Mouse (Mus musculus) E14TG2a.4 (cell line): ENCODE results near the gene Rdh8.

Experiments used
- H3K27me3 ChIP-seq: 2 replicates; pipeline ENCODE4 v1.6.1; 2014; ENCODE audit warnings: low read length, control low read depth; ENCODE audit not compliant: insufficient read depth
- H3K36me3 ChIP-seq: 2 replicates; pipeline ENCODE4 v1.6.1; 2014; ENCODE audit warnings: low read length, control low read depth; ENCODE audit not compliant: insufficient read depth
- H3K4me1 ChIP-seq: replicated peaks from 2 replicates; pipeline ENCODE4 v1.6.1; 2014; ENCODE audit warnings: low read depth, low read length, control low read depth
- H3K4me3 ChIP-seq: replicated peaks from 2 replicates; pipeline ENCODE4 v1.5.1; 2014; ENCODE audit warnings: mild to moderate bottlenecking, low read length
- H3K9me3 ChIP-seq: 2 replicates; pipeline ENCODE4 v1.6.1; 2014; ENCODE audit warnings: low read length, control low read depth
- CTCF ChIP-seq: conservative IDR thresholded peaks from 2 replicates; pipeline ENCODE4 v1.5.1; 2014; ENCODE audit warnings: low read length
- NANOG ChIP-seq: IDR thresholded peaks from 2 replicates; pipeline ENCODE4 v1.6.1; 2014; ENCODE audit warnings: borderline replicate concordance, low read length, mixed read lengths
- POU5F1 ChIP-seq: IDR thresholded peaks from 2 replicates; pipeline ENCODE4 v1.6.1; 2014; ENCODE audit warnings: low read length, borderline replicate concordance

Rdh8 gene

DNA sequence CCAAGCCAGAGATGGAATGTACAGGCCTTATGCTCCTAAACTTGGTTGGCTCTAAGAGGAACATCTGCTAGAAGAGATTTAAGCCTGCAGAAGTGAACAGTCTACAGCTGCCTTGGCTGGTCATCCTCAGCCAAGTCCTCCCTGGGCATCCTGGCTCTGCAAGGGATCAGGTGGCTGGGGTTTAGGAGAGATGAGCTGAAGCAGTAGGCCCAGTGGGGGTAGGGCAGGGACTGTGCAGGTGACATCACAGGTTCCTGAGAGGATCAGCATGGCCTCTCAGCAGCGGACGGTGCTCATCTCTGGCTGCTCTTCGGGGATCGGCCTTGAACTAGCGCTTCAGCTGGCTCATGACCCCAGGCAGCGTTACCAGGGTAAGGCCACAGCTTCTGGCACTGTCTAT is at the start of gene Rdh8:
Gene Rdh8, plus strand, starts transcription at position 268 of the 400 bp plus-strand sequence.
- peaks cover 18% of the 10 kb centered on the region for H3K27me3 ChIP-seq
- H3K9me3 ChIP-seq: peaks cover 5% of the 10 kb centered on the region; the same call in 1 of the 2 replicates
- no peaks in the 10 kb centered on the region for H3K36me3 ChIP-seq
- TF ChIP-seq POU5F1 (no peak), CTCF (no peak), NANOG (no peak)
- H3K4me3 ChIP-seq: no peak within 1 kb of the TSS
- H3K4me1 ChIP-seq: peaks cover 30% of the 10 kb centered on the region

DNA sequence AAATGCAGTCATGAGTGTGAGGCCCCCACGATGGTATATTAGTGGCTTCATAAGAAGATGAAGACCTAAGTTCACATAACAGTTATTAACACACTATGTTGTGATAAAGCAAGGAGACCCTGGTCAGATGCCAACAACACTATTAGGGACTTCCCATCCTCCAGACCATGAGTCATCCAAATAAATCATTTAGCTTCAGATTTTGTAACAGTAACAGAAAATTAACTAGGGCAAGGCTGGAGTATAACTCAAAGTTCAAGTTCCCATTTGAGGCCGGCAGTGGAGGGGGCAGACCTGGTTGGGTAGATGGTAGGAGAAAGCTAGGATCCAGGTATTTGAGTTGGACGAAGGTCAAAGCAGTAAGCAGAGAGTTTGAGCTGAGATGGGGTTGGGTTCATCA is 37.0 kb upstream of the Rdh8 start:
- peaks cover 13% of the 10 kb centered on the region for H3K9me3 ChIP-seq
- H3K27me3 ChIP-seq: peaks cover 6% of the 10 kb centered on the region; the same call in 1 of the 2 replicates
- no peak for TF ChIP-seq POU5F1
- TF ChIP-seq NANOG: no peak
- no peak for TF ChIP-seq CTCF
- no peaks in the 10 kb centered on the region for H3K4me1 ChIP-seq
- H3K36me3 ChIP-seq: no peaks in the 10 kb centered on the region
- H3K4me3 ChIP-seq: no peak overlapping the region

DNA sequence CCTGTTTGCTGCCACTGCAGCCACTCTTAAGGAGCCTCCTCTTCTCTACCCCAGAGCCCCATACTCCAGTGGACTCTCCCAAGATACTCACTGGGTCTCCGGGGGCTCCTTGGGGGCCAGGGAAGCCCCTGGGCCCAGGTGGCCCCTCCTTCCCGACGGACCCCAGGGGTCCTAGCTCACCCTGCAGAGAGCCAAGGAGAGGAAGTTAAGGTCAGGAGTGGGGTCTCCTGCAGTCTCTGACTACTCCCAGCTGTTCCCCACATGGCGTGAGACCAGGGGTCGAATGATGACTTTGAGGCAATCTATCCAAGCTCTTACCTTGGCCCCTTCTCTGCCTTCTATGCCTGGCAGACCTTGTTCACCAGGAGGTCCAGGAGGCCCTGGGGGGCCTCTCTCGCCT is 33.2 kb upstream of the Rdh8 start:
- TF ChIP-seq NANOG: no peak
- no peak for TF ChIP-seq CTCF
- no peak for TF ChIP-seq POU5F1
- Histone ChIP-seq H3K4me3 (no peak overlapping the region), H3K9me3 (peaks cover 12% of the 10 kb centered on the region), H3K36me3 (no peaks in the 10 kb centered on the region), H3K27me3 (peaks cover 6% of the 10 kb centered on the region; the same call in 1 of the 2 replicates), H3K4me1 (no peaks in the 10 kb centered on the region)

DNA sequence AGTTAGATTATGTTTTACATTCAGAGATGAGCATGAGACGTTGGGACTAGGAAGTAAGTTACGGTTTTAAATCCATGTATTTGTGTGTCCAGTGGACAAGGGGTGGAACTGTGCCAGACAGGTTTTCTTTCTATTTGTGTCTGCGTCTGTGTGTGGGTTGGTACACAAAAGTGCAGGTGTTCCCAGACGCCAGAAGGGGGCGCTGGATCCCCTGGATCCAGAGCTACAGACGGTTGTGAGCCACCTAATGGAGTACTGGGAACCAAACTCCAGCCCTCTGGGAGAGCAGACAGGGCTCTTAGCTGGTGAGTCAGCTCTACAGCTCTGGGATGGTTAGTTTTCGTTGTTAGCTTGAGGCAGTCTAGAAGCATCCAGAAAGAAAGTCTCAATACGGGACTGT is 30.3 kb upstream of the Rdh8 start:
- Histone ChIP-seq H3K4me1 (peaks cover 6% of the 10 kb centered on the region), H3K9me3 (peaks cover 6% of the 10 kb centered on the region), H3K4me3 (no peak overlapping the region), H3K27me3 (peaks cover 6% of the 10 kb centered on the region; the same call in 1 of the 2 replicates), H3K36me3 (no peaks in the 10 kb centered on the region)
- TF ChIP-seq CTCF (peak; percentile 48), POU5F1 (no peak)

- H3K4me1 ChIP-seq: peaks cover 20% of the 10 kb centered on the region
- no peak overlapping the region for H3K4me3 ChIP-seq
- H3K36me3 ChIP-seq: no peaks in the 10 kb centered on the region
- 0 out of 2 replicates have a peak, but pooled peaks cover 6% of the 10 kb centered on the region for H3K27me3 ChIP-seq
- H3K9me3 ChIP-seq: peaks cover 6% of the 10 kb centered on the region
- TF ChIP-seq POU5F1: no peak
- no peak for TF ChIP-seq NANOG
- TF ChIP-seq CTCF: no peak
These were observed 28.7 kb upstream of the Rdh8 start for GRCm38 (mm10) chr9:20789651-20790050.

DNA sequence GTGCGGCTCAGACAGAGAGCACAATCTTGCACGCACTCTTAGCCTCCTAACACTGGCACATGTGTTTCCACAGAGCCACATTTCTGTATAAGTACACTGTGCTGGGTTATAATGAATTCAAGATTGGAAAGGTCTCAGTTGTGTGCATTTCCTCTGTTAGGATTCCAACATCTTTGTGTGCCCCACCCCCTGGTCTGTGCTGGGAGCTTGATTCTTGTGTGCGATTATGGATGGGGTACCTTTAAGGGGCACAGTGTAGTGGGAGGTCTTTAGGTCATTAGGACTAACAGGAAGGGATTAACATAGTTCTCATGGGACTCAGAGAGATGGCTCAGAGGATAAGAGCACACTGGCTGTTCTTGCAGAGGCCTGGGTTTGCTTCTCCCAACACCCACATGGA is 28.0 kb upstream of the Rdh8 start:
- TF ChIP-seq NANOG (no peak), POU5F1 (no peak), CTCF (no peak)
- H3K4me3 ChIP-seq: no peak overlapping the region
- no peaks in the 10 kb centered on the region for H3K36me3 ChIP-seq
- H3K9me3 ChIP-seq: peaks cover 6% of the 10 kb centered on the region
- H3K4me1 ChIP-seq: peaks cover 20% of the 10 kb centered on the region
- 0 out of 2 replicates have a peak, but pooled peaks cover 6% of the 10 kb centered on the region for H3K27me3 ChIP-seq

DNA sequence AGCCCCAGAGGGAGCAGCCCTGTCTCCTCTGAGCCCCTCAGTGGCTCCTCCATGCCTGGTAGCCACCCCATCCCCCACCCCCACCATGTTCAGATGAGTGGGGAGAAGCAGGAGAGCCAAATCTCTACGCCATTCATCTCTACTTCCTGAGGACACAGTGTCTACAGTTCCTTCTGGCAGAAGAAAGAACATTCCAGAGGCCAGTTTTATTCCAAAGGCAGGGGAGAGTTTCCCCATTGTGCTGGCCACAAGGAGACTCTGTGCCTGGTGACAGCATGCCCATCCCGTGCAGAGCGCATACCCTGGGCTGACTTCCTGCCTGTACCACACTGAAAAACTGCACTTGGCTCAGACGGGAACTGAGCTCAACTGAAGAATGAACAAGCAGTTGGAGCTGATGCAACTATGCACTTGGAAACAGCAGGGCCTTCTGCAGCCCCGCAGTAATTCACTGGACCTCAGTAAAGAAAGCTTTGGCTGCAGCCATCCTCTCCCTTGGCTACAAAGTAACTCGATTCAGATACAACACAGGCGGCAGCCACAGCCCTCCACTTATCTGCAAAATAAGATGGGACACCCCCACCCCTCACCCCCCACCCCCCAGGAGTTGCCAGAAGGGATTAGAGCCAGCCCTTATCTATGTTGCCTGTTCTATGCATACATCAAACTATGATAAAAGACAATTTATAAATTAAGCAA is 24.0 kb upstream of the Rdh8 start:
- Histone ChIP-seq H3K27me3 (0 out of 2 replicates have a peak, but pooled peaks cover 13% of the 10 kb centered on the region), H3K4me1 (peaks cover 28% of the 10 kb centered on the region), H3K4me3 (no peak overlapping the region), H3K36me3 (no peaks in the 10 kb centered on the region), H3K9me3 (no peaks in the 10 kb centered on the region)
- TF ChIP-seq CTCF (no peak), NANOG (no peak), POU5F1 (no peak)

GRCm38 (mm10) chr9:20804266-20805158 is 13.8 kb upstream of the Rdh8 start:
- Histone ChIP-seq H3K9me3 (peaks cover 8% of the 10 kb centered on the region), H3K4me1 (peaks cover 11% of the 10 kb centered on the region), H3K27me3 (no peaks in the 10 kb centered on the region), H3K36me3 (no peaks in the 10 kb centered on the region), H3K4me3 (no peak overlapping the region)
- no peak for TF ChIP-seq NANOG
- peak; percentile 87 for TF ChIP-seq CTCF
- no peak for TF ChIP-seq POU5F1
